Mouse (Mus musculus) heart, adult 8-10 months (tissue): ENCODE data around the gene Prok1. TPM values are rescaled to one million over a fixed set of nuclear protein-coding genes. Genes with fewer than 3 reads are reported as not detected.

Experiments
- DNase-seq: peaks from one replicate; pipeline ENCODE4 v3.0.0; 2022; ENCODE audit warnings: low spot score
- total RNA-seq, 4 experiments: library from RNA; stranded (reverse); gene quantifications; 2 replicates each; pipeline ENCODE4 v1.2.4; 2022

The Prok1 gene
- not detected for total RNA-seq

DNA sequence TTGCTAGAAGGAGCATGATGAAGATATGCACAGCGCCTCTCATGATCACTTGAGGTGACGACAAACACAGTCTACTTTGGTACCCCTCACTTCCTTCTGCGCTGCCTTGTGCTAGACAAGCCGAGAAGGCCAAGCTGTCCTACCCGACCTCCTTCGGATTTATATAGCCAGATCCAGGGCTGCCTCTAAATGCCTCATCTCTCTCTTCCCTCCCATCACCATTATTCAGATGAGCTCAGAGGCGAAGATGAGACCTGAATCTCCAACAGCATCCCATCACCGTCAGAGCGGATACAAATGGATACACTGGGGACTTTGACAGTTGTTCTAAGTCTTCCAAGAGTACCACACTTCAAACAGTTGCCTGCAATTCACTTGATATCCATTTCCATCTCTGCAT, at the start of gene Prok1:
Gene Prok1, minus strand, starts transcription at position 101 of the 400 bp plus-strand sequence.
- DNase-seq, result no peak

DNA sequence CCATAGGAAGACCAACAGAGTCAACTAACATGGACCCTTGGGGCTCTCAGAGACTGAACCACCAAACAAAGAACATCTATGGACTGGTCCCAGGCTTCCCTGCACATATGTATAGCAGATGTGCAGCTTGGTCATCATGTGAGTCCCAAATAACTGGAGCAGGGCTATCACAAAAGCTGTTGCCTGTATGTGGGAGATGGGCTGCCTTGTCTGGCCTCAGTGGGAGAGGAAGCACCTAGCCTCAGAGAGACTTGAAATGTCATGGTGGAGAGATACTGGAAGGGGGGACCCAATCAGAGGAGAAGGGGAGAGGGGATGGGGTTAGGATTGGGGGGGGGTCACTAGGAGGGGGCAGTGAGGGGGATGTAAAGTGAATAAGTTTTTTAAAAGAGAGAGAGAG, 47.8 kb upstream of the Prok1 start:
- no peak for DNase-seq

DNA sequence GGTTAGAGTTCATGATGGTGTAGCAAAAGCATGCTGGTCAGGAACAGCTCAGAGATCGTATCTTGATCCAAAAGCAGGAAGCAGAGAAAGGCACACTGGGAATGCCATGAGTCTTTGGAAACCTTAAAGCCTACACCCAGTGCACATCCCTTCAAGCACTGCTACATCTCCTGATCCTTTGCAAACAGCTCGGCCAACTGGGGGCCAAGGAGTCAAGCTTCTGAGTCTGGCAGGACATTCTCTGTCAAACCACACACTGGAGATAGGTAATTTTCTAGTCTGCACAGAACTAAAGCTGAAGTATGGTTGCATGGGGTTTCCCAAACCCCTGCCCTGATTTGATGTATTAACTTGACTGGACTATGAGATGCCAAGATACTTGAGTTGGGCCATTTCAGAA, 46.6 kb upstream of the Prok1 start:
- DNase-seq, result no peak

- DNase-seq, result peak; percentile 91
These were observed 39.2 kb upstream of the Prok1 start, which contains the start of gene Lamtor5 for GRCm38 (mm10) chr3:107278479-107279269. Gene Lamtor5, plus strand, starts transcription at chr3:107278858.

DNA sequence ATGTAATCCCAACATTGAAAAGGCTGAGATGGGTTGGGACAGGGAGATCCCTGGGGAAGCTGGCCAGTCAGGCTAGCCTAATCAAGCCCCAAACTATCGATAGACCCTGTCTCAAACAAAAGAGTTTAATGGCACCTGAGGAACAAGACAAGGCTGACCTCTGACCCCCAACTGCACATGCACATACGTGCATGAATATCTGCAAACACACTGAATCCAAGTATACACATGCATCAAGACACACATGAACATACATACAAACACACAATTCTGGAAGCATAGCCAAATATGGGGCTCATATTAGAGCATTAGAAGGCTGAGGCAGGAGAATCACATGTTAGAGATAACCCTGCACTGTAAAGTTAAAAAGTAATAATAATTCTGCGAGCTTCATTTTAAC, 37.1 kb upstream of the Prok1 start:
- no peak for DNase-seq

GRCm38 (mm10) chr3:107275996-107276395, 36.5 kb upstream of the Prok1 start:
- DNase-seq, result no peak

GRCm38 (mm10) chr3:107275351-107275750, 35.8 kb upstream of the Prok1 start:
- DNase-seq, result peak; percentile 37

DNA sequence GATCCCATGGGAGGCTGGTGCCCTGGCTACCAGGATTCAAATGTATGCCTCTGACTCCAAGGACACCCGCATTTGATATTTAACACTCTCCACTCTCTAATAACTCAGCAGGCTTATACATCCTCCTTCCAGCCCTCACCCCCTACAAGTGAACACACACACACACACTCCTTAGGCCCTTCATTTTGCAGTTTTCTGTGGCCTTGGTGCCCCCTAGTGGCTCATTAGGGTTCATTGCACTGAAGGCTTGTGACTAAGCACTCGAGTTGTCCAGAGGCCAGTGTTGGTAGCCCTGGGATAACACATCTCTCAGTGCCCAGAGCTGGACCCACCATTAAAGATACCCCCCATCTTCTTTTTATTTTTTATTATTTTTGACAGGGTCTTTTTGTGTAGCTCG, 34.3 kb upstream of the Prok1 start:
- peak; percentile 64 for DNase-seq

DNA sequence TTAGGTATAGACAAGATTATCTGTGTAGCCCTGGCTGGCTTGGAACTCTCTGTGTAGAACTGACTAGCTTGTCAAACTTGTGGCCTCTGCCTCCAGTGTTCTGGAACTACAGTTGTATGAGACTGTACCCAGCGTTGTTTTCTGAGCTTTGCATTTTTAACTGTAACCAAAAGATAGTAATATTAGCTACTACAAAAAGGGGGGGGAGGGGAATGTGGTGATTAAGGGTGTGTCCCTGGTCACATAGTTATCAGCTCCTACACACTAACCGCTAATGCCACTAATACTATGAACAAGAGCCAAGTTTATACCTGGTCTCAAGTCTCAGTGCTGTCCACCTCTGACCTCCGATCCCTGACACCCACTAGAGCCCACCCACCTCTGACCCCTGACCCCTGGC, 32.9 kb upstream of the Prok1 start:
- no peak for DNase-seq

GRCm38 (mm10) chr3:107266814-107267345, 27.4 kb upstream of the Prok1 start:
- no peak for DNase-seq

DNA sequence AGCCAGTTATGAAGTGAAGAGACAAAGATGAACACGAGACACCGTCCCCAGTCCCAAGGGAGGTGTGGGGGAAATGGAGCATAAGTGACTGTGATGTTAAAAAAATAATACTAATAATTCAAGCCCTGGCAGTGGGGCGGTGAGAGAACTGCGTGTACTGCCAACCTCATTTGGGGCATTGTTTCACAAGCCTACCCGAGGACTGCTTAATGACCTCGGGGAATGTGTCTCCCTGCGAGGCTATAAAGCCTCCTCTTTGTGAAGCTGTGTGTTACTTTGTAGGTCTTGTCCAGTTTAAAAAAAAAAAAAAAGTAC, 22.3 kb upstream of the Prok1 start:
- no peak for DNase-seq

- DNase-seq, result peak; percentile 35
These were observed 21.7 kb upstream of the Prok1 start for GRCm38 (mm10) chr3:107260956-107261850.

DNA sequence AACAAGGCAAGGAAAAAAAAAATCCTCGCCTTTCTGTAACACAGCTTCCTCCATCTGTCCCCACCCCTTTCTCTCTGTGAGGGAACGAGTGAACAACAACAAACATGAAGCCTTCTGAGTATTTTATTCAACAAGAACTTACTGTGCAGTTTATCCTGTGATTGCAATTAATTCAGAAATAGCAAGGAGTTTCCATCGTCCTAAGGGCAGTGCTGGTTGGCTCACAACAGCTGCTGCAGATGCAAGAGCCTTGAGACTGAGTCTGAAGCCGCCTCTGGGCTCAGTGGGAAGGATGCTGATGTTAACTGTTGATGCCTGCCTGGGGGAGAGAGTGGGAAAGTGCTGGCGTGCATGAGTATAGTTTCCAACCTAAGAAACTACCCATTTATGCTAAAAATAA, 18.4 kb upstream of the Prok1 start:
- no peak for DNase-seq

- no peak for DNase-seq
These were observed 17.2 kb upstream of the Prok1 start for GRCm38 (mm10) chr3:107256724-107257123.

DNA sequence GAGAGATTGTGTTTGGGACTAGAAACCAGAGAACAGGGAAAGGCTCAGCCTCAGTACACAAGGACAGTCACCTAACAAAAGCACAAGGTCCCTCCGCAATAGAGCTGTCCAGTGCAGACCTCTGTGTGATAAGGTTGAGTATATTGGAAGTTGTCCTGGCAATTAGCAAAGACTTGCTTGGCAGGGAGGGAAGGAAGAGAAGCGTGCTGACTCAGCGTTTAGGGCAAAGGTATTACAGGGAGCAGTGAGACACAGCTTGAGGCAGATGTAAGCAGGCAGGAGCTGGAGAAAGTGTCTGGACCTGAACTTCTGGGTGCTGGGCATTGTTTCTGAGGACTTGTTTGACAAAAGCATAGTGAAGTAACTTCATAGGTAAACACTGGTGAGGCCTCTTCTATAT, 16.5 kb upstream of the Prok1 start:
- no peak for DNase-seq

DNA sequence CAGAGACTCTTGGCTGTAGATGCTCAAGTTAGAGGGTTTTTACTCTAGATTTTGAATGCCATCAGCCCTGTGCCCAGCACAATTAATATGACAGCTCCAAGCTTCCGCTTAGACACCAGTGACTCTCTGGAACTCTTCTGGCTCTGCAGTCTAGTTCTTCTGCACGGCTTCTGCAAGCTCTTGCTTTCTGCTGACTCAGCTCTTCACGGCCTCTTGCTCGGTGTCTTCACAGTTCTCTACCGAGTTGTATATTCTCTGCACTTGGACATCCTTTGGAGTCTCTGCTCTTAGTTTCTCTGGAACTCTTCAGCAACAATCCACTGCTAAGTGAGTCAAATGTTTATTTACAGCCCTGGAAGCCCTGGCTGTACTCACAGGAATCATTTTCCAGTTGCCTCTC, 14.4 kb upstream of the Prok1 start:
- no peak for DNase-seq

DNA sequence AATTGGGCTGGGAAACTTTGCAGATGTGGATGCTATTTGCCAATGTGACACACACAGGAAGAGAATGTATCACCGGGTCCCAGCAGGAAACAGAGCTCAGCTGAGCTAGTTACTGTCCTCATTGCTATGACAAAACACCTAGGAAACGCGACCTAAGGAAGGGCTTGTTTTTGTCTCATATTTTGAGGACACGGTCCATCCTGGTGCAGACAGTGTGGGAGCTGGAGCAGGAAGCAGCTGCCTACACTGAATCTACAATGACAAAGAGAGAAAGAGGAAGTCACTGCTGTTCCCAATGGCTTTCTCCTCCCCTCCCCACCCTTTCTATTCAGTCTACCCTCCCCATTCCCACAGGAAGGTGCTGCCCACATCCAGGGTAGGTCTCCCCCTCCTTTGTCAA, 12.5 kb upstream of the Prok1 start:
- DNase-seq, result peak; percentile 70

DNA sequence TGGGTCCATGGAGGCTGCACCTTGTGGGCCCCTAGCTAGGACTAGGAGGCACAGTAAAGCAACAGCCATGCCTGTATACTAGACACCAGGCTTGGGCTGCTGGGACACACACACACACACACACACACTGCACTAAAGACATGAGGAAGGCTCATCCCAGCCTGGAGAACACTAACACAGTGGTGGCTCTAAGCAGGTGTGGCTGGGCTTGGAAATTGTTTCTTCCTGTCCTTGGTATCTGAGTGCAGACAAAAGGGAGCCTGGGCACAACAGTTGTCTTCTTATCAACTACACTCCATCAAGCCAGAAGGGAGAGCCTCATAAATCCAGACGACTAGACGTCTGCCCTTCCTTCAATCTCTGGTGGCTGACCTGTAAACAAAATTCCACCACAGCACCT, 10.8 kb upstream of the Prok1 start:
- no peak for DNase-seq

- no peak for DNase-seq
These were observed 9.5 kb upstream of the Prok1 start for GRCm38 (mm10) chr3:107249042-107249441.

DNA sequence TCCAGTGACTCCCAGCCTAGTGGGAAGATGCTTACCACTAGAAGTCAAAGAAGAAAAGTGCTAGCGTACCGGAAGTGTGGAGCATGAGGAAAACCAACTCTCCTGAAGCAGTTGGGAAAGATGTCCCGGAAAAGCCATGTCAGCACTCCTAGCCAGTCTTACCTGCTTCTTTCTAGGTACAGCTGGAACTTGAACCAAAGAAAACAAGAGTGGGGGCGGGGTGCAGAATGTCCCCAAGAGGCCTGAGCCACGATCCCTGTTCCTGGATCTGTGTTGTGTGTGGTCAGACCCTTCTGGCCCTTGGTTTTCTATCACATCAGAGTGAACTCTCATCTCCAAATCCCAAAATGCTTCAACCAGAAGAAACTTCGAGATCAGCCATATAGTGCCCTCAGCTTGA, 7.4 kb upstream of the Prok1 start:
- no peak for DNase-seq

GRCm38 (mm10) chr3:107241389-107242094, 2.0 kb upstream of the Prok1 start:
- DNase-seq, result no peak

DNA sequence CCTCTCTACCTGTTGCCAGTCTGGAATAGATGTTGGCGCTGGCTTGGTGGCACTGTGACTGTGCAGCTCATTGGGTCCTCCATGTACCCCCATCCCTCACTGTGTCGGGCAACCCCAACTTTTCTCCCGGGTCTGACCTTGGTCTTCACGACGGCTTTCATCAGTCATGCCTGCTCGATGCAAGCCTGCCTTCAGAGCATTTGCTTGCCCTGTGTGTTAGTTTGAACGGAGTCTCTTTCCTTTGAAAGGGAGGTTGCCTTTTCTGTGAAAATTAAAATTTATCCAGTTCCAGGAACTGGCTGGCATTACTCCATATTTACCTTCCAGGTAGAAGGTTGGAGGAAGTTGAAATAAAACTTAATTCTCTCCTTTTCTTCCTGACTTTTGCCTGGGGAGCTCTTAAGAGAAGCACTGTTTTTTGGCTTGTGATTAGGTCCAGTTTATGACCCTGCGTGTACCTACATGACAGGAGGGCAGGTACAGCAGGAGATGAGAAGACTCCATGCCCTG, 981 bp downstream of the Prok1 start:
- no peak for DNase-seq
